Mouse (Mus musculus) adrenal gland, adult 8-10 months (tissue): ENCODE results near the gene Gpcpd1. TPM values are rescaled to one million over a fixed set of nuclear protein-coding genes. Genes with fewer than 3 reads are reported as not detected.

Experiments used
- DNase-seq: peaks from one replicate; pipeline ENCODE4 v3.0.0; 2022
- total RNA-seq, 4 experiments: library from RNA; stranded (reverse); gene quantifications; 2 replicates each; pipeline ENCODE4 v1.2.4; 2022

Gene Gpcpd1
- total RNA-seq, 4 experiments from 2014 or later: 19.5 to 61.3 (median 25.4) TPM

DNA sequence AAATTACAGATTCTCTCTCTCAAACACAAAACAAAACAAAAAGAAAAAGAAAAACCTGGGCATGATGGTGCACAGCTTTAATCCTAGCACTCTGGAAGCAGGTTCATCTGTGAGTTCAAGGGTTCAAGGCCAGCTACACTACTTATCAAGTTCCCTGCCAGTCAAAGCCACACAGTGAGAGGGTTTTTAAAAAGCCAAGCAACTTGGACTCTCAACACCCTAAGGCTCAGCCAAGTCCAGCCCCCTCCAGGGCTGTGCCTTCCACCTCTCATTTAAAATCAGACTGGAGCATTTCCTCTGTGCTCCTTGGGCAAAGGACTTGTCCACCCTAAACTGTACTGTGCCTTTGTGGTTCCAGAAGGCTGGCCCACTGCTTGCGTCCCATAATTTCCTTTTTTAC lies 3.3 kb downstream of the Gpcpd1 start:
- no peak for DNase-seq

- no peak for DNase-seq
Measured at GRCm38 (mm10) chr2:132583126-132583525, 4.4 kb downstream of the Gpcpd1 start.

- peak; percentile 78 for DNase-seq
Measured at GRCm38 (mm10) chr2:132582227-132582626, 5.3 kb downstream of the Gpcpd1 start.

GRCm38 (mm10) chr2:132579689-132580088 lies 7.8 kb downstream of the Gpcpd1 start:
- DNase-seq: no peak

DNA sequence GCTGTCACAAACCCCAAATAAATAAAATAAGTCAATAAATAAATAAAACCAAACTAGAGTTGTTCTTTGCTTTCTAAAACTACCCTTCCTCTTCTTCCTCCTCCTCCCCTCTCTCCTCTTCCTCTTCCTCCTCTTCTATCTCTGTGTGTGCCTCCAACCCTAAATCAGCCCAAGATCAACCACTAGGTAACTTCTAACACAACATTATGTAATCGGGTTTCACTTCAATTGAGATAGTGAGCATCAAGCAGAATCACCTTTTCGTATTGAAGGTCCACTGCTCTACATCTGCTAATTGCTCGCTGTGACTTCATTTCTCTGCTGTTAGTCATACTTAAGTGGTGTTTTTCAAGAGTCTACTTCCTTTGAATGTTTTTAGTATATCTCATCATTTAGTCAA lies 8.8 kb downstream of the Gpcpd1 start:
- no peak for DNase-seq

GRCm38 (mm10) chr2:132578059-132578458 lies 9.5 kb downstream of the Gpcpd1 start:
- DNase-seq: peak; percentile 96

DNA sequence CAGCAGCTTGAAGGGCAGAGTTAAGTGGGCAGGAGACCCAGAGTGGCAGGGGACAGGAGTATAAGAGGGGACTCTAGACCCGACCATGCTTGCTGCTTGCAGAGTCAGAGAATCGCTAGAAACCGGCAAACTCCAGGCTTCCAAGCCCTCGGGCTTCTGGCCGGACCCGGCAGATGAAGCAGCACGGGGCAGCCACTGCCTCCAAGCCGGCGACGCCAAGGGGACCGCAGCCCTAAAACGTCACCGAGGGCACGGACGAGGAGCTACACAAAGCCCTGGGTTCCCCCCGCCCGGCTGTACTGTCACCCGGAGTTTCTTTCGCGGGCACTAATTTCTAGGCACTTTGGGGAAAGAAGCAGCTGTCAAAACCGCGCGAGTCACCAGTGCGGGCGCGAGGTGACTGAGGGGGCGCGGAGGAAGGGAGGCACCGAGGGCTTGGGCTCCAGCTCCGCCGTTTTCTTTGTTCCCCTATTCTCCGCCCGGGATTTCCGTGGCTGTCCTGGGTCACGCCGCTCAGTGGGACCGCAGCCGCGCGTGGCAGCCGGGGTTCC lies 10.0 kb downstream of the Gpcpd1 start:
- peak; percentile 48 for DNase-seq

GRCm38 (mm10) chr2:132576522-132577135 lies 10.9 kb downstream of the Gpcpd1 start:
- no peak for DNase-seq

- DNase-seq: no peak
Measured at GRCm38 (mm10) chr2:132575759-132576439, 11.6 kb downstream of the Gpcpd1 start.

DNA sequence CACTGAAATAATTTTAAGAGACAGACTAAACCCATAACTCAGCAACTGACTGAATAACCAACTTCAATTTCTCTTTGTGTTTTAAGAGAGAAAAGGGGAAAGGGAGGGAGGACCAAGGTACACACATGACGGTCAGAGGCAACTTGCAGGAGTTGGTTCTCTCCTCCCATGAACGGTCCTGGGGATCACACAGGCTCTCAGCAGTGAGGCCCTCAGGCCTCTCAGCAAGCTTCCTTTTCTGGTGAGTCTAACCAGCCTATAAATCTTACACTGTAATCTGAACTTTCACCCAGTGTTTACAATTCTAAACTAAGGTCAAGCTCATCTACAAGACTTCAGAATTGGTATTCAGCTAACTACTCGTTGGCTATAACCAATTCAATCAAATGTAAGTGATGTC lies 12.3 kb downstream of the Gpcpd1 start:
- no peak for DNase-seq

DNA sequence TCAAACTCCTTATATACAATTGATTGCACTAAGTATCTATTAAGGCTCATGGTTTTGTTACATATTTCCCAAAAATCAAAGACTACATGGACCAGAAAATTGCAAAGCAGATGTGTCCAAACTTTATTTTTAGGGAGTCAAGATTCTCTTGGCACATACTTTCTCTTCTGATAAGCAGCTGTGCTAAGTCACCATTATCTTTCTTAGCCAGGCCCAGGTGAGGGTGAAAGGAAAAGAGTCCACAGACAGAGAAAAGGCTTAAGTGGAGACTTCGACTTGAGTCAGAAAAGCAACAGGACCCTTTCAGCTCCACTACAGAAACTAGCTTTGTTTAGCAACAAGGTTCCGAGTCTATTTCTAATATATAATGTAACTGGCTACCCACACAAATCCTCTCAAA lies 14.2 kb downstream of the Gpcpd1 start:
- no peak for DNase-seq

GRCm38 (mm10) chr2:132572651-132573050 lies 14.9 kb downstream of the Gpcpd1 start:
- no peak for DNase-seq

- no peak for DNase-seq
Measured at GRCm38 (mm10) chr2:132571301-132571700, 16.2 kb downstream of the Gpcpd1 start.

GRCm38 (mm10) chr2:132570869-132571268 lies 16.7 kb downstream of the Gpcpd1 start:
- no peak for DNase-seq

GRCm38 (mm10) chr2:132569686-132570085 lies 17.8 kb downstream of the Gpcpd1 start:
- DNase-seq: no peak

GRCm38 (mm10) chr2:132567414-132567813 lies 20.1 kb downstream of the Gpcpd1 start:
- no peak for DNase-seq

GRCm38 (mm10) chr2:132561860-132562259 lies 25.7 kb downstream of the Gpcpd1 start:
- no peak for DNase-seq

- no peak for DNase-seq
Measured at GRCm38 (mm10) chr2:132527864-132528263, 59.7 kb downstream of the Gpcpd1 start.

DNA sequence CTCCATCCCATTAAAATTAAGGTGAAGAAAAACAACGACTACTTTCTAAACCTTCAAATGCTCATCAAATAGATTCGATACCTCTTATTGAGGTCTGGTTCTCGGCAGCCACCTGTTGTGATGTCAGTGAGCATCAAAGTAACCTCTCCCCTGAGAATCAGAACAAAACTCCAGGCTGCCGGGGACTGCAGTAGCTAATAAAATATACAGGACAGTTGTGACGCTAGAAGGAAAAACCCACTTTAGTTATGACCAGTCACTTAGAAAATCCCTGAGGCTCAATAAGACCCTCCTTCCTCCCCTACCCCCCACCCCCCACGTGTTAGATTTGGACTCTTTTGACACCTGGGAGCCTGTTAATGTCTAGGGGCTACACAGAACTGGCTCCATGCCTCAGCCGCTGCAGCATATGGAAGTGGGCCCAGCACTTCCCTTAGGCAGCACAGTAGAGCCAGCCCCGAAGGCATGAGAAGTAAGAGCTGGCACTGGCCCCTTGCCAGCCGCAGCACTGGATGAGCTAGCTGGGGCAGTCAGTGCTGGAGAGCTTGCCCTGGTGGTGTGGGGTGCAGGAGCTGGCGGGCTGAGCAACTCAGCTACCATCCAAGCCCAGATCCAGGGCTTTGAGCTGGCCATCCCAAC lies 60.5 kb downstream of the Gpcpd1 start:
- no peak for DNase-seq

DNA sequence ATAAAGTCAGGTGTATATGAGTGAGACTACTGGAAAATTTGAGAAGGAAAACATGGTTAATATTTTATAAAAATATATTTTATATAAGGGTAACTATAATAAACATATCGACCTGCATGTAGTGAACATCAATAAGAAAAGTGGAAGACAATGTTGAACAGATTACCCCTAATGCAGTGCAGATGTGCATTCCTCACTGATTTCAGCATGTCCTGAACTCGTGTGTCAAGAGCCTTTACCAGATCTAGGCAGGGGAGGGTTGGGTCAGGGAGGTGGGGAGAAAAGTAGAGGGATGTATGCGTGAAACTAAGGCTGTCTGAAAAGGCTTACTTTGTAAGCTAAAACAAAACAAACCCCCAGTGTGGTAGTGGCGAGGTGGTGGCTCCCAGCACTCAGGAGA lies 61.4 kb downstream of the Gpcpd1 start:
- no peak for DNase-seq

DNA sequence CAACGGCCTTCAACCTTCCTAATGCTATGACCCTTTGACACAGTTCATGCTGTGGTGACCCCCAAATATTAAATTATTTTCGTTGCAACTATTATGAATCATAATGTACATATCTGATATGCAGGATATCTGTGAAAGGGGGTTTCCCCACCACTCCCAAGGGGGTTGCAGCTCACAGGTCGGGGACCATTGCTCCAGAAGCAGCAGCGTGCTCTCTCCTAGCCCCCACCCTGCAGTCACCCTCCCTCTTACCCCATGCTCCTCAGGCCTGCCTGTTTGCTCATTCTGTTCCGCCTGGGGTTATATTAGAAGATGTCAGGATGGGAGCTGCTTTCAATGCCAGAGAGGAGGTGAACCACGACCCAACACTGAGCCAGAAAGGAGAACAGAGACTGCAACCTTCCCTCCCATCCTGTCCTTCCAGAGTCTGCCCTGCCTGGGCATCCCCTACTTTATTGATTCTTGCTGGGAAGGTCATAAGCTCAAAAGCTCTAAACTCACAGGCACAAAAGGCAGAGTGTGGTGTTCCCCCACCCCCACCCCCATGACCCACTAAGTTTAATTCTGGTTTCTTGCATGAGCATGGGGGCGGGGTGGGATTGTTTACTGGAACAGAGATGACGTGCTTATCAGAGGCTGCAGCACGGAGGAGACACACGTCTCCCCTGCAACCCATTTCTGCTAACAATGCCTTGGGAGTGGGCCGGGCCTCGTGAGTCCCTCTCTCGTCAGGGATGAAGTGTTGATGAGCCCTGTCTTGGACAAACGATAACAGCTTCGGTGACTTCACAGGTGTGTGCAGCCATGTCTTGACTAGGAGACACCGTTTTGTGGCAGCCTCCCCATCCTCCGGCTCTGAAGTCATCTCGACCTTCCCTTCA lies 69.3 kb downstream of the Gpcpd1 start:
- DNase-seq: no peak

DNA sequence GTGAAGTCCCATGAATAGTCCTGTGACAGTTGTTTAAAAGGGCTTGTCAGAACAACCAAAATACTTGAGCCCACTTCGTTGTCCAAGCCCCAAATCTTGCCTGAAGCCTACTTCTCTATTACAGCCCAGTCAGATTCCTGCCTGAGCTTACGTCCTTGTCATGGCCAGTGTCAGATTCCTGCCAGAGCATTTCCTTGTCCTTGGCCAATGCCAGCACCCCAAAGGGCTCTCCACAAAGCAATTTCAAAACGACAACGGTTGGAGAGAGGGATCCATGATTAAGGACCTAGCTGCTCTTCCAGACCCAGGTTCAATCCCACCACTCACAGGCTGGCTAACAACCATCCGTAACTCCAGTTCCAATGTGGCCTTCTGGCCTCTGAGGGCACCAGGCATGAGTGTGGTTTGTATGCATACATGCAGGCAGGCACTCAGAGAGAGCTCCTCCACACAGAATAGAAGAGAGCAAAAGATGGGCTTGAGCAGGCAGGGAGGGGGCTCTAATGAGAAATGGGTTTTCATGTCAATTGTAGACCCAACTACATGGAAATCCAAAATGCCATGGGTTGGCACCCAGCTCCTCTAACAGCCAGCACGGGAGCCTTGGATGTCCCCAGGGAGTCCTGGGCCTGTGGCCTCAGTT lies 70.2 kb downstream of the Gpcpd1 start:
- no peak for DNase-seq
